Mouse (Mus musculus) midbrain, embryonic 12.5 days (tissue): ENCODE measurements at regions not wholly inside any gene's neighbourhood (a gene's known extent, or its start where the extent isn't known, plus 50 kb on each side); places are given as distances from the start of the nearest gene placed in this dataset.

Source experiments
- ATAC-seq: fragments of 200-750 bp; cut with Nextera tagmentation; 2 replicates; pipeline ENCODE4 v1.8.0; 2017; ENCODE audit warnings: low read depth, moderate TSS enrichment, moderate library complexity; ENCODE audit not compliant: low FRiP score
- H3K27ac ChIP-seq: fragments of 300-500 bp; sonication (generic); replicated peaks from 2 replicates; pipeline ENCODE4 v1.5.1; 2016; ENCODE audit warnings: mild to moderate bottlenecking
- H3K27me3 ChIP-seq: fragments of 300-500 bp; sonication (generic); 2 replicates; pipeline ENCODE4 v1.6.1; 2016; ENCODE audit warnings: mild to moderate bottlenecking
- H3K36me3 ChIP-seq: fragments of 300-500 bp; sonication (generic); 2 replicates; pipeline ENCODE4 v1.6.1; 2016
- H3K4me1 ChIP-seq: fragments of 300-500 bp; sonication (generic); 2 replicates; pipeline ENCODE4 v1.6.1; 2016
- H3K4me2 ChIP-seq: fragments of 300-500 bp; sonication (generic); replicated peaks from 2 replicates; pipeline ENCODE4 v1.6.1; 2016; ENCODE audit warnings: mild to moderate bottlenecking, moderate library complexity
- H3K4me3 ChIP-seq: fragments of 300-500 bp; sonication (generic); 2 replicates; pipeline ENCODE4 v1.5.1; 2016; ENCODE audit warnings: mild to moderate bottlenecking
- H3K9ac ChIP-seq: fragments of 300-500 bp; sonication (generic); replicated peaks from 2 replicates; pipeline ENCODE4 v1.6.1; 2016; ENCODE audit warnings: mild to moderate bottlenecking, moderate library complexity
- H3K9me3 ChIP-seq: fragments of 300-500 bp; sonication (generic); 2 replicates; pipeline ENCODE4 v1.6.1; 2016; ENCODE audit warnings: mild to moderate bottlenecking
- WGBS: fragments of 180-500 bp; shearing (Covaris S2); methylation state at CpG from one replicate; pipeline ENCODE4 v1.1.7; 2016; 5-methylcytosine and 5-hydroxymethylcytosine counted together

- Histone ChIP-seq H3K4me2 (no peak overlapping the region), H3K27ac (no peak overlapping the region), H3K4me1 (no peaks in the 10 kb centered on the region), H3K4me3 (no peak overlapping the region), H3K27me3 (no peaks in the 10 kb centered on the region), H3K9me3 (no peaks in the 10 kb centered on the region), H3K9ac (no peak overlapping the region), H3K36me3 (no peaks in the 10 kb centered on the region)
- no peak for ATAC-seq
- 91% methylated on average over 1 of the region's 1 CpGs for WGBS
These were observed 105.4 kb downstream of the Ahr start for GRCm38 (mm10) chr12:35429473-35429872.

GRCm38 (mm10) chr12:35419206-35419605, 115.6 kb downstream of the Ahr start:
- 67% methylated on average over 2 of the region's 2 CpGs for WGBS
- Histone ChIP-seq H3K9ac (no peak overlapping the region), H3K9me3 (no peaks in the 10 kb centered on the region), H3K4me1 (no peaks in the 10 kb centered on the region), H3K4me3 (no peak overlapping the region), H3K36me3 (no peaks in the 10 kb centered on the region), H3K27ac (no peak overlapping the region), H3K4me2 (no peak overlapping the region), H3K27me3 (no peaks in the 10 kb centered on the region)
- ATAC-seq = no peak

GRCm38 (mm10) chr12:35417943-35418342, 116.9 kb downstream of the Ahr start:
- ATAC-seq = no peak
- Histone ChIP-seq H3K9ac (no peak overlapping the region), H3K9me3 (no peaks in the 10 kb centered on the region), H3K4me1 (no peaks in the 10 kb centered on the region), H3K27ac (no peak overlapping the region), H3K4me2 (no peak overlapping the region), H3K4me3 (no peak overlapping the region), H3K36me3 (no peaks in the 10 kb centered on the region), H3K27me3 (no peaks in the 10 kb centered on the region)
- WGBS = 85% methylated on average over 4 of the region's 4 CpGs

- no peaks in the 10 kb centered on the region for H3K4me1 ChIP-seq
- 78% methylated on average over 5 of the region's 5 CpGs for WGBS
- H3K4me3 ChIP-seq = no peak overlapping the region
- no peaks in the 10 kb centered on the region for H3K27me3 ChIP-seq
- no peaks in the 10 kb centered on the region for H3K36me3 ChIP-seq
- no peak overlapping the region for H3K27ac ChIP-seq
- ATAC-seq = no peak
- no peak overlapping the region for H3K4me2 ChIP-seq
- no peaks in the 10 kb centered on the region for H3K9me3 ChIP-seq
- no peak overlapping the region for H3K9ac ChIP-seq
These were observed 118.3 kb downstream of the Ahr start for GRCm38 (mm10) chr12:35416583-35416982.

- no peaks in the 10 kb centered on the region for H3K9me3 ChIP-seq
- no peak overlapping the region for H3K27ac ChIP-seq
- no peak overlapping the region for H3K9ac ChIP-seq
- ATAC-seq = no peak
- H3K4me1 ChIP-seq = no peaks in the 10 kb centered on the region
- H3K36me3 ChIP-seq = no peaks in the 10 kb centered on the region
- no peak overlapping the region for H3K4me2 ChIP-seq
- H3K4me3 ChIP-seq = no peak overlapping the region
- 86% methylated on average over 3 of the region's 3 CpGs for WGBS
- no peaks in the 10 kb centered on the region for H3K27me3 ChIP-seq
These were observed 122.1 kb downstream of the Ahr start for GRCm38 (mm10) chr12:35412715-35413114.

GRCm38 (mm10) chr12:35408461-35408860, 126.4 kb downstream of the Ahr start:
- Histone ChIP-seq H3K4me3 (no peak overlapping the region), H3K4me1 (no peaks in the 10 kb centered on the region), H3K27ac (no peak overlapping the region), H3K9ac (no peak overlapping the region), H3K36me3 (no peaks in the 10 kb centered on the region), H3K4me2 (no peak overlapping the region), H3K9me3 (no peaks in the 10 kb centered on the region), H3K27me3 (no peaks in the 10 kb centered on the region)
- 79% methylated on average over 3 of the region's 3 CpGs for WGBS
- ATAC-seq = no peak

- Histone ChIP-seq H3K4me2 (no peak overlapping the region), H3K27ac (no peak overlapping the region), H3K36me3 (no peaks in the 10 kb centered on the region), H3K4me3 (no peak overlapping the region), H3K27me3 (no peaks in the 10 kb centered on the region), H3K9ac (no peak overlapping the region), H3K9me3 (no peaks in the 10 kb centered on the region), H3K4me1 (no peaks in the 10 kb centered on the region)
- 89% methylated on average over 3 of the region's 3 CpGs for WGBS
- no peak for ATAC-seq
These were observed 126.8 kb downstream of the Ahr start for GRCm38 (mm10) chr12:35408044-35408443.

GRCm38 (mm10) chr12:35401853-35402252, 133.0 kb downstream of the Ahr start:
- H3K4me3 ChIP-seq = no peak overlapping the region
- H3K9me3 ChIP-seq = no peaks in the 10 kb centered on the region
- 69% methylated on average over 2 of the region's 2 CpGs for WGBS
- no peak overlapping the region for H3K4me2 ChIP-seq
- H3K27ac ChIP-seq = no peak overlapping the region
- H3K9ac ChIP-seq = no peak overlapping the region
- no peaks in the 10 kb centered on the region for H3K36me3 ChIP-seq
- ATAC-seq = no peak
- H3K4me1 ChIP-seq = no peaks in the 10 kb centered on the region
- H3K27me3 ChIP-seq = no peaks in the 10 kb centered on the region

- 76% methylated on average over 2 of the region's 2 CpGs for WGBS
- no peak overlapping the region for H3K4me2 ChIP-seq
- no peak overlapping the region for H3K27ac ChIP-seq
- no peak overlapping the region for H3K9ac ChIP-seq
- no peaks in the 10 kb centered on the region for H3K36me3 ChIP-seq
- H3K4me1 ChIP-seq = no peaks in the 10 kb centered on the region
- ATAC-seq = no peak
- H3K9me3 ChIP-seq = no peaks in the 10 kb centered on the region
- no peaks in the 10 kb centered on the region for H3K27me3 ChIP-seq
- H3K4me3 ChIP-seq = no peak overlapping the region
These were observed 133.6 kb downstream of the Ahr start for GRCm38 (mm10) chr12:35401219-35401618.

- no peak for ATAC-seq
- Histone ChIP-seq H3K36me3 (no peaks in the 10 kb centered on the region), H3K27ac (no peak overlapping the region), H3K9me3 (no peaks in the 10 kb centered on the region), H3K4me3 (no peak overlapping the region), H3K4me1 (no peaks in the 10 kb centered on the region), H3K4me2 (no peak overlapping the region), H3K27me3 (no peaks in the 10 kb centered on the region), H3K9ac (no peak overlapping the region)
- 86% methylated on average over 1 of the region's 1 CpGs for WGBS
These were observed 139.6 kb downstream of the Ahr start for GRCm38 (mm10) chr12:35395211-35395610.

GRCm38 (mm10) chr12:35392111-35392510, 142.7 kb downstream of the Ahr start:
- WGBS = 65% methylated on average over 2 of the region's 2 CpGs
- no peaks in the 10 kb centered on the region for H3K27me3 ChIP-seq
- H3K4me3 ChIP-seq = no peak overlapping the region
- H3K9me3 ChIP-seq = no peaks in the 10 kb centered on the region
- ATAC-seq = no peak
- no peak overlapping the region for H3K4me2 ChIP-seq
- H3K9ac ChIP-seq = no peak overlapping the region
- H3K36me3 ChIP-seq = no peaks in the 10 kb centered on the region
- H3K4me1 ChIP-seq = no peaks in the 10 kb centered on the region
- no peak overlapping the region for H3K27ac ChIP-seq

GRCm38 (mm10) chr12:35390266-35390665, 144.6 kb downstream of the Ahr start:
- no peak for ATAC-seq
- Histone ChIP-seq H3K4me3 (no peak overlapping the region), H3K36me3 (no peaks in the 10 kb centered on the region), H3K9me3 (no peaks in the 10 kb centered on the region), H3K27me3 (no peaks in the 10 kb centered on the region), H3K9ac (no peak overlapping the region), H3K27ac (no peak overlapping the region), H3K4me1 (no peaks in the 10 kb centered on the region), H3K4me2 (no peak overlapping the region)
- WGBS = 90% methylated on average over 1 of the region's 1 CpGs

GRCm38 (mm10) chr12:35389839-35390238, 145.0 kb downstream of the Ahr start:
- Histone ChIP-seq H3K9me3 (no peaks in the 10 kb centered on the region), H3K4me1 (no peaks in the 10 kb centered on the region), H3K9ac (no peak overlapping the region), H3K4me2 (no peak overlapping the region), H3K36me3 (no peaks in the 10 kb centered on the region), H3K4me3 (no peak overlapping the region), H3K27me3 (no peaks in the 10 kb centered on the region), H3K27ac (no peak overlapping the region)
- ATAC-seq = no peak
